Mouse (Mus musculus): Measurements from ENCODE around the gene Lhfp. TPM values are rescaled to one million over a fixed set of nuclear protein-coding genes. Genes with fewer than 3 reads are reported as not detected.
"Not testable (repeated sequence)": the region's sequence is repeated elsewhere in the genome, so short reads cannot be mapped to it uniquely, and the experiment has no call there.

Gene Lhfp
- polyA plus RNA-seq, 1 experiment, result 15.1 TPM

- Histone ChIP-seq H3K4me1 (ENCODE audit: control insufficient read depth, insufficient read depth, low read length) (peaks cover 4% of the 10 kb centered on the region), H3K27ac (ENCODE audit: control insufficient read depth, insufficient read depth, low read depth, low read length) (no peak overlapping the region), H3K4me3 (ENCODE audit: control insufficient read depth, low read depth, low read length) (no peak overlapping the region), H3K36me3 (ENCODE audit: control insufficient read depth, insufficient read depth, low read length) (no peaks in the 10 kb centered on the region), H3K27me3 (ENCODE audit: control insufficient read depth, insufficient read depth, low read length) (no peaks in the 10 kb centered on the region)
- TF ChIP-seq CTCF (IDR thresholded peaks at IDR 0.05; ENCODE audit: control insufficient read depth, insufficient read depth, insufficient replicate concordance, low read depth, low read length), result no peak
- no peak for TF ChIP-seq POLR2A (IDR thresholded peaks at IDR 0.05; ENCODE audit: control insufficient read depth, low read depth, low read length)
These were observed 224.8 kb downstream of the Lhfp start for GRCm38 (mm10) chr3:53266116-53266515.

GRCm38 (mm10) chr3:53267046-53267445, 225.7 kb downstream of the Lhfp start:
- Histone ChIP-seq H3K36me3 (ENCODE audit: control insufficient read depth, insufficient read depth, low read length) (no peaks in the 10 kb centered on the region), H3K4me3 (ENCODE audit: control insufficient read depth, low read depth, low read length) (no peak overlapping the region), H3K4me1 (ENCODE audit: control insufficient read depth, insufficient read depth, low read length) (peaks cover 4% of the 10 kb centered on the region), H3K27ac (ENCODE audit: control insufficient read depth, insufficient read depth, low read depth, low read length) (no peak overlapping the region), H3K27me3 (ENCODE audit: control insufficient read depth, insufficient read depth, low read length) (no peaks in the 10 kb centered on the region)
- no peak for TF ChIP-seq CTCF (IDR thresholded peaks at IDR 0.05; ENCODE audit: control insufficient read depth, insufficient read depth, insufficient replicate concordance, low read depth, low read length)
- no peak for TF ChIP-seq POLR2A (IDR thresholded peaks at IDR 0.05; ENCODE audit: control insufficient read depth, low read depth, low read length)

- no peak overlapping the region for H3K4me3 ChIP-seq (ENCODE audit: control insufficient read depth, low read depth, low read length)
- H3K27ac ChIP-seq (ENCODE audit: control insufficient read depth, insufficient read depth, low read depth, low read length), result no peak overlapping the region
- TF ChIP-seq CTCF (IDR thresholded peaks at IDR 0.05; ENCODE audit: control insufficient read depth, insufficient read depth, insufficient replicate concordance, low read depth, low read length) (no peak), POLR2A (IDR thresholded peaks at IDR 0.05; ENCODE audit: control insufficient read depth, low read depth, low read length) (no peak)
These were observed 231.9 kb downstream of the Lhfp start for GRCm38 (mm10) chr3:53273220-53273619.

GRCm38 (mm10) chr3:53277993-53278392, 236.7 kb downstream of the Lhfp start:
- no peak overlapping the region for H3K27ac ChIP-seq (ENCODE audit: control insufficient read depth, insufficient read depth, low read depth, low read length)
- H3K36me3 ChIP-seq (ENCODE audit: control insufficient read depth, insufficient read depth, low read length), result no peaks in the 10 kb centered on the region
- no peak overlapping the region for H3K4me3 ChIP-seq (ENCODE audit: control insufficient read depth, low read depth, low read length)
- H3K4me1 ChIP-seq (ENCODE audit: control insufficient read depth, insufficient read depth, low read length), result no peaks in the 10 kb centered on the region
- no peaks in the 10 kb centered on the region for H3K27me3 ChIP-seq (ENCODE audit: control insufficient read depth, insufficient read depth, low read length)
- TF ChIP-seq POLR2A (IDR thresholded peaks at IDR 0.05; ENCODE audit: control insufficient read depth, low read depth, low read length) (no peak), CTCF (IDR thresholded peaks at IDR 0.05; ENCODE audit: control insufficient read depth, insufficient read depth, insufficient replicate concordance, low read depth, low read length) (no peak)

More at GRCm38 (mm10) chr3:53273220-53273619, 231.9 kb downstream of the Lhfp start:
- H3K4me1 ChIP-seq (ENCODE audit: control insufficient read depth, insufficient read depth, low read length), result no peaks in the 10 kb centered on the region
- H3K27me3 ChIP-seq (ENCODE audit: control insufficient read depth, insufficient read depth, low read length), result no peaks in the 10 kb centered on the region
- H3K36me3 ChIP-seq (ENCODE audit: control insufficient read depth, insufficient read depth, low read length), result no peaks in the 10 kb centered on the region

- H3K36me3 ChIP-seq (ENCODE audit: control insufficient read depth, insufficient read depth, low read length); H3K27me3 ChIP-seq (ENCODE audit: control insufficient read depth, insufficient read depth, low read length); H3K4me1 ChIP-seq (ENCODE audit: control insufficient read depth, insufficient read depth, low read length); H3K27ac ChIP-seq (ENCODE audit: control insufficient read depth, insufficient read depth, low read depth, low read length); H3K4me3 ChIP-seq (ENCODE audit: control insufficient read depth, low read depth, low read length): not testable (repeated sequence)
These were observed 240.7 kb downstream of the Lhfp start for GRCm38 (mm10) chr3:53282005-53282404.

- peaks cover 6% of the 10 kb centered on the region for H3K4me1 ChIP-seq (ENCODE audit: control insufficient read depth, insufficient read depth, low read length)
- no peaks in the 10 kb centered on the region for H3K36me3 ChIP-seq (ENCODE audit: control insufficient read depth, insufficient read depth, low read length)
- no peak overlapping the region for H3K27ac ChIP-seq (ENCODE audit: control insufficient read depth, insufficient read depth, low read depth, low read length)
- H3K4me3 ChIP-seq (ENCODE audit: control insufficient read depth, low read depth, low read length), result no peak overlapping the region
- H3K27me3 ChIP-seq (ENCODE audit: control insufficient read depth, insufficient read depth, low read length), result no peaks in the 10 kb centered on the region
- no peak for TF ChIP-seq CTCF (IDR thresholded peaks at IDR 0.05; ENCODE audit: control insufficient read depth, insufficient read depth, insufficient replicate concordance, low read depth, low read length)
- no peak for TF ChIP-seq POLR2A (IDR thresholded peaks at IDR 0.05; ENCODE audit: control insufficient read depth, low read depth, low read length)
These were observed 242.7 kb downstream of the Lhfp start for GRCm38 (mm10) chr3:53284023-53284422.

- Histone ChIP-seq H3K27me3 (ENCODE audit: control insufficient read depth, insufficient read depth, low read length) (no peaks in the 10 kb centered on the region), H3K4me1 (ENCODE audit: control insufficient read depth, insufficient read depth, low read length) (peaks cover 6% of the 10 kb centered on the region), H3K4me3 (ENCODE audit: control insufficient read depth, low read depth, low read length) (no peak overlapping the region), H3K36me3 (ENCODE audit: control insufficient read depth, insufficient read depth, low read length) (no peaks in the 10 kb centered on the region), H3K27ac (ENCODE audit: control insufficient read depth, insufficient read depth, low read depth, low read length) (no peak overlapping the region)
- no peak for TF ChIP-seq CTCF (IDR thresholded peaks at IDR 0.05; ENCODE audit: control insufficient read depth, insufficient read depth, insufficient replicate concordance, low read depth, low read length)
These were observed 243.3 kb downstream of the Lhfp start for GRCm38 (mm10) chr3:53284471-53285177.

- H3K4me1 ChIP-seq (ENCODE audit: control insufficient read depth, insufficient read depth, low read length), result peaks cover 6% of the 10 kb centered on the region
- no peaks in the 10 kb centered on the region for H3K27me3 ChIP-seq (ENCODE audit: control insufficient read depth, insufficient read depth, low read length)
- TF ChIP-seq POLR2A (IDR thresholded peaks at IDR 0.05; ENCODE audit: control insufficient read depth, low read depth, low read length) (no peak), CTCF (IDR thresholded peaks at IDR 0.05; ENCODE audit: control insufficient read depth, insufficient read depth, insufficient replicate concordance, low read depth, low read length) (no peak)
- H3K36me3 ChIP-seq (ENCODE audit: control insufficient read depth, insufficient read depth, low read length), result no peaks in the 10 kb centered on the region
- no peak overlapping the region for H3K4me3 ChIP-seq (ENCODE audit: control insufficient read depth, low read depth, low read length)
- no peak overlapping the region for H3K27ac ChIP-seq (ENCODE audit: control insufficient read depth, insufficient read depth, low read depth, low read length)
These were observed 247.3 kb downstream of the Lhfp start for GRCm38 (mm10) chr3:53288662-53289061.

Data from testis, adult 2 months (tissue).